Mouse (Mus musculus): ENCODE results near the gene Snrpa.
A peak's percentile ranks its signal among the peaks of the same experiment; 100 is the strongest.

Gene Snrpa

DNA sequence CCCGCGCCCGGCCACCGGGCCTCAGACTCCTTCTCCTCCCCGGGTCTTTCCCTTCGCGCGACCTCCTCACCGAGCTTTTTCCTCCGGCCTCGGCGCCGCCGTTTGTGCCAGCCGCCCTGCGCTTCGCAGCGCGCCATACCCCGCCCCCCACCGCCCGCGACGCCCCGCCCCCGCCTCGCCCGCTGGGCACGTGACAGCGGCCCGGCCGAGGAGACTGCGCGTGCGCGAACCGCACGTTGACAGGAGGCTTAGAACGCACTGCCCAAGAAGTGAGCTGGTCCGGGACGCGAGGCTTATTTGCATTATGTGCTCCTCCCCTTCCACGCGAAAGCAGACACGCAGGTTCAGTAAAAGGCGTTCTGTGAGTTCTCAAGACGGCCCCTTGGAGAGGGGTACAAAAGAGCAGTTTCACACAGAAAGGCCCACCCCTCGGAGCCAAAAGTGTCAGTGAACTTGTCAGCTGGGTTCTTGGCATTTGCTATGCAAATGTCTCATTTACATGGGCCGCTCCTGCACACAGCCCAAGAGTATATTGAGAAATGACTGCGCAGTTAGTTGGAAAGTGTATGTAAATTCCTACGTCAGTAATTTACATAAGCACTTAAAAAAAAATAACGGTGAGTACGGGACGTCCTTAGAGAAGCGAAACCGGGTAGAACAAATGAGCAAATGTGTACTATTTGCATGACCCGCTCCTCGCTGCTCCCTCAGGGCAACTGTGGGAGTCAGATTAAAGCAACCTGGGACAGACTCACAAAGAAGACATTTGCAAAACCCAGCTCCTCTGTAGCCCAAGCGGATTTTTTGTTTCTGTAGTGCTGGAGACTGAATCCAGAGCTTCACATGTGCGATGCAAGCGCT, 29.2 kb downstream of the Snrpa start, which contains the start of gene Egln2:
Egln2 (minus strand) TSS at position 189 of the 861 bp plus-strand sequence.
- DNase-seq (ENCODE audit: low read depth, low spot score), result peak; percentile 78

DNA sequence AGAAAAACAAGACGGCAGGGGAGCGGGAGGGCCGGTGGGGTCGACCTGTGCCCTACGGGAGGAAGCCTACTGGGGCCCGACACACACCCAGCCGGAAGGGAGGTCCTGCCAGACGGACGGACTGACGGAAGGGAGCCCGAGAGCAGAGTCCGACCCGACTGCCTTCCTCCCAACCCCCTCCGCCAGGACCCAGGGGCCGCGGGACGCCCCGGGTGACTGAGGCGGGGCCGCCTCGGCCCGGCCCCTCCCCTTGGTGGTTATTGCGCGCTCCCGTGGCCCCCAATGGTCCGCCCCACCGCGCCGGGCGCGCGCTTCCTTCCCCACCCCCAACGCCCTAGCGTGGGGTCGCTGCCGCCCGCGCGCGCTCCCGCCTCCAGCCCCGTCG, 29.9 kb downstream of the Snrpa start:
- DNase-seq (ENCODE audit: low read depth, low spot score), result no peak

DNA sequence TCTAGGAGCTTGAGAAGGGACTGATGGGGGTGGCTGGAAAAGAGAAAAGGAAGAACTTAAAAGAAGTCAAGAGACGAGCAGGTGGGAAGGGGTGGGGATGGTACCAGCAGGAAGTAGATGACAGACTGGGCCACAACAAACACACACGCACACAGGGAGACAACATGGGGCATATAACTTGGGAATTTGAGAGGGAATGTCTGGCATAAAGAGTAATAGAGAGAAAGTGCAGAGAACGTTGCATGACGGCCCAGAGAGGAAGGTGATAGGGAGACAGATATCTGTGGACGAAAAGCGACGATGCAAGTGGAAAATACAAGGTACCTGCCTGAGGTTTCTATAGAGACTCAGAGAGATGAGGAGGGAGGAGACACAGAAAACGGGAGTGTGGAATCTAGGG, 30.4 kb downstream of the Snrpa start:
- no peak for DNase-seq (ENCODE audit: low read depth, low spot score)

DNA sequence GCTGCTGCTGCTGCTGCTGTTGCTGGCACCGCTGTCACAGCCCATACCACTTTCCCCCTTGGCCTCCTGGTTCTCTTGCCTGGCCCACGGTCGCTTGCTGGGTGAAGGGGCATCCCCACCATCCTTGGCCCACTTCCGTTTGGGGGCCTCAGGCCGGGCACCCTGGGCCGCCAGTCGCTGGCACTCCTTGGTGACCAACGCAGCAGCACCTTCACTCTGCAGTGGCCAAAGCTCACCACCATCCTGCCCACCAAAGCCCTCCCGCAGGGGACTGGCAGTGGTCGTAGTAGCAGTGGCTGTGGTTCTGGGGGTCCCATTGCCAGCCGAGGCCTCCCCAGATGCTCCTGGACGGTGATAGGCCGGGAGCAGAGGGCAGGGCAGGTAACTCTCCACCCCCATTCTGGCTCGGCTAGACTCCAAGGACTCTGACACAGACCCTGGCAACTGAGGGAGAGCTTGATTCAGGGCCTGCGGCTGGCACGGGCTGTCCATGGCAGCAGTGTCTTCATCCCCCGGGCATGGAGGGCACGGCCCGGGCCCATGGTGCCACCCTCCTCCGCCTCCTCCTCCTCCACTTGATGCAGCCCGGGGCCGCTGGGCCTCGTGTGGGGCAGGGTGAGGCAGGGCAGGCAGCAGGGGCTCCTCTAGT, 30.9 kb downstream of the Snrpa start:
- DNase-seq (ENCODE audit: low read depth, low spot score), result no peak

DNA sequence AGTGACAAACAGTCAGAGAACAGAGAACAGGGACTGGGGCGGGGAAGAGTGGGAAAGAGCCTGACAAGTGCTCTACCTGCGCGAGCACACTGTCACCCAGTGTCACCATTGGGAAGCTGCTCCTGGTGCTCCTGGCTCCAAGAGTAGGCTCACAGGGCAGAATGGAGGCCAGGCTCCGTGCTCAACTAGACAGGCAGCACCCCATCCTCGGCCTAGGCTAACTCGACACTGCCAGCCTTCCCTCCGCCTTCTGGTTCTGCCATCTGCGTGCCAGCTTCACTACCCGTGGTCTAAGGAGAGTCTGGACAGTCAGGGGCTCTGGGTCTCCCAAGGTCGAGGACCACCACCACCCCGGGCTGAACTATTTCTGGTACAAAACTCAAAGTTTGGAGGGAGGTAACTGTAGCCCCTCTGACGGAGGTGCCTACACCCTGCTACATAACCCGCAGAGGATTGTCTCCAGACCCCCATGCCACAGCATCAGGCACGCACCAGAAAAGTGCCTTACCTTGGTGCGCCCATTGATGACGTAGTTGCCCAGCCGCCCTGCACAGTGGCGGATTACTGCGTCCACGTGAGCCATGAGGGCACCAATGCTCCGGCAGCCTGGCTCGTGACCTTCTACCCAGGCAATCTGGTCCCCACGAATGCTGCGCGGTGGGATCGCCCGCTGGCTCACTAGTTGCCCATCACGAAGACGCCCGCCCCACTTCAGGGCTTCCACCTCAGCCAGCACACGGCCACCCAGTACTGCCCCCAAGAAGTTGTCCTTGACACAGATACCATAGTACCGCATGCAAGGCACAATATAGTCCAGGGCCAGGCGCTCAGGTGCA, 31.7 kb downstream of the Snrpa start:
- DNase-seq (ENCODE audit: low read depth, low spot score), result no peak

- DNase-seq (ENCODE audit: low read depth, low spot score), result no peak
Measured at GRCm38 (mm10) chr7:27163450-27163805, 32.6 kb downstream of the Snrpa start.

DNA sequence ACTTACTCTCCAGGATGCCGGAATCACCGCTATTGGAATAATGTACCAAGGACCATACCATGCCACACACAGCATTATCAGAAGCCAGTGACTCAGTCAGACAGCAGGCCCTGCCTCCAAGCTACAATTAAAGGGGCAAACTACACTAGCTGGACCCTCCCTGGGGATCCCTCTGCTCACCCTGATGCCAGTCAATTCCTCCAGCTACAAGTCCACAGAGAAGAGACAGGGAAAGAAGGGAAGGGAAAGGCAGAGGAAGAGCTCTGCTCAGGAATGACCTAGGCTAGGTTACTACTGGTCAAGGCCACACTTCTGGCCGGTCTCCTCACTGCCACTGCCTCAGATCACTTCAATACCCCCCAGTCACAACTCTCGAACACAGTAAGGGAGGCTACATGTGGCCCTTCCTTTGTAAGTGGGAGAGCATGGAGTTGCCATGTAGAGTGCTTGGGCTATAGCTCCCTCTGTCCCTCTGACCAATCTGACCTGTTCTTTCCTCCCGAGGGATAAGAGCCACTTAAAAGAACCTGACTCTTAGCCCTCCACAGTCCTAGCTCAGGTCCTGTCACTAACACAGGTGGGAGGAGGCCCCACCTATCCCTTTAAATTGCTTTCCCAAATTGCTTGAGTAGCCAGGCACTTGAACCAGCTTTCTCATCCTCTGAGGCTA, 33.2 kb downstream of the Snrpa start:
- no peak for DNase-seq (ENCODE audit: low read depth, low spot score)

GRCm38 (mm10) chr7:27161744-27162143, 34.3 kb downstream of the Snrpa start:
- no peak for DNase-seq (ENCODE audit: low read depth, low spot score)

DNA sequence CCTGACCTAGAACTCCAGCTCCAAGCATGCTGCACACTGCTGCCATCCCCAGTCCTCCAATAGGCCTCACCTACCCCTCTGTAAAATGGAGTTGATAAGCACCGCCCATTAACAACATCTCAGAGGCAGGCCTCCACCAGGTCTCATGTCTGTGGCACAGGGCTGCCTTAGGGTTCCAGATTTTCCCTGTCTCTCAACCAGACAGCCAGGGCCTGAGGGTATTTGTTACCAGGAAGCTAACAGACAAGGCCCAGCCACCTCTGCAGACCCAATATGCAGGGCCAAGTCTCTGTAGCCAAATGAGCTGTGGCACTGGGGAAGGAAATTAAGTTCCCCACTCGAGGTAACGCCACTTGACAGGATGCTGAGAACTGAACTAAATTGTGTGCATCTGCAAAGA, 35.1 kb downstream of the Snrpa start:
- no peak for DNase-seq (ENCODE audit: low read depth, low spot score)

DNA sequence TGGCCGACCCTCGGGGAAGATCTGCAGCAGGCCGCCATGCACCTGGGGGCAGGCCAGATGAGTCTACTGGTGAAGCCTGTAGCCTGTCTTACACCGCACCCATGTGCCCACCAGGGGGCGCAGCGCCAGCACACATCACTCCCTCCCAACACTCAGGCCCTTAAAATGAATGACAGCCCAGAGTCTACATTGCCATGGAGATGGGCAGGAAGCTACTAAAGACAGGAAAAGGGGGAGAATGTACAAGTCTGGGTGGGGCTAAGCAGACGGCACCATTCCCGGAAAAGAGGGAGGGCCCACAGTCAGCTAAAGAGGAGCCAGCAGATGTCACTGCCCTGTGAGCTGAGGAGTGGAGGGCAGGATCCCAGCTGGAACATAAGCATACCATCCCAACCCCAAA, 36.2 kb downstream of the Snrpa start:
- peak; percentile 88 for DNase-seq (ENCODE audit: low read depth, low spot score)

GRCm38 (mm10) chr7:27159256-27159655, 36.8 kb downstream of the Snrpa start:
- DNase-seq (ENCODE audit: low read depth, low spot score), result no peak

- no peak for DNase-seq (ENCODE audit: low read depth, low spot score)
Measured at GRCm38 (mm10) chr7:27158171-27158570, 37.9 kb downstream of the Snrpa start.

DNA sequence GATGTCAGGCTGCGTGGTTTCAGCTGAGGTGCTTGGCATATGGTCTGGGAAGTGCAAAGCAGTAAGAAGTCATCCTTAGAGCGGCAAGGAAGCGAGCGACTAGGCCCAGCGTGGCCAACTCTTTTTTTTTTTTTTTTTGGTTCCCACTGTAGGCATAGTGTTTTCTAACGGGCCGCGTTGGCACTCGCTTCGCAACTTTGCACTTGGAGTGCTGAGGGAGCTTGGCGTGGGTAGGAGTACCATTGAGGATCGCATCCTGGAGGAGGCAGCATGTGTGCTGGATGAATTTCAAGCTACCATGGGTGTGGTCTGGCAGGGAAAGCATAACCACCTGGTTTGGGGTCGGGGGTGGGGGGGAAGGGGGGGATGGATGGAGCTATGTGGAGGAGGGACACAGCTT, 40.1 kb downstream of the Snrpa start:
- DNase-seq (ENCODE audit: low read depth, low spot score), result no peak

DNA sequence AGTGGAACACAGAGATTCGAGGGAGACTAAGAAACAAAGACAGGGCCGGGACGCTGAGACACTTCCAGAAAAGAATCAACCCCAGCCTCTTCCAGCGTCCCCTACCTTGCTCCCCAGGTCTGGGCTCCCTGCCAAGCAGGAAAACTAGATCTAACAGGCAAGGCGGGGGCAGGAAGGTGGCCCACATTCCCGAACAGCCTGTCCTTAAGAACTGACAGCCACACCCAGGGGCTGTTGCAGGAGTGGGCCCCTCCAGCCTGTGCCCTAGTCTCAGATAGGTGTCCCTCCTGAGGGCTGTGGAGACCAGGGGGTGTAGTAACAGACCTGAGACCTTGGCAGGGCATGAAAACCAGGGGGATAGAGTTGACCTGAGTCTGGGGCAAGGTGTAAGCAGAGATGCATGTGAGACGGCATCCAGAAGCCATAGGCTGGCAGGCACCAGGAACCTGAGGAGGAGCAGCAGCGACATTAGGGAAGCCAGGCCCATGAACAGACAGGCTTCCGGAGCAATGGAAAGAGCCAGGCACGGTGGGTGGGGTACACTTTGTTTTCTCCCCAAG, 42.8 kb downstream of the Snrpa start, which contains the start of gene Cyp2t4:
Cyp2t4 (plus strand) TSS at position 510 of the 560 bp plus-strand sequence.
- DNase-seq (ENCODE audit: low read depth, low spot score), result no peak
